Mouse (Mus musculus) spleen, adult 2 months (tissue): ENCODE measurements around the gene Tenm4.

Experiments
- CTCF ChIP-seq: fragments of 200-500 bp; IDR thresholded peaks from 2 replicates; pipeline ENCODE4 v1.5.1; 2011; ENCODE audit warnings: mild to moderate bottlenecking, inconsistent platforms; ENCODE audit not compliant: insufficient read depth, insufficient read length, insufficient replicate concordance; ENCODE audit errors: extremely low read depth
- POLR2A ChIP-seq: fragments of 200-500 bp; IDR thresholded peaks from 2 replicates; pipeline ENCODE4 v1.6.1; 2011; ENCODE audit warnings: low read depth, low read length, inconsistent platforms

- TF ChIP-seq POLR2A = no peak
- TF ChIP-seq CTCF = no peak
Observed at GRCm38 (mm10) chr7:96470821-96471220, 299.8 kb downstream of the Tenm4 start.
